Mouse (Mus musculus): ENCODE results near the gene Lsm3. TPM values are rescaled to one million over a fixed set of nuclear protein-coding genes. Genes with fewer than 3 reads are reported as not detected.

Lsm3 gene
- polyA plus RNA-seq, 1 experiment: 35.8 TPM

- DNase-seq (ENCODE audit: low read depth): no peak
Measured at GRCm38 (mm10) chr6:91510211-91510610, 5.5 kb upstream of the Lsm3 start.

- DNase-seq (ENCODE audit: low read depth): no peak
Measured at GRCm38 (mm10) chr6:91514135-91514534, 1.6 kb upstream of the Lsm3 start.

DNA sequence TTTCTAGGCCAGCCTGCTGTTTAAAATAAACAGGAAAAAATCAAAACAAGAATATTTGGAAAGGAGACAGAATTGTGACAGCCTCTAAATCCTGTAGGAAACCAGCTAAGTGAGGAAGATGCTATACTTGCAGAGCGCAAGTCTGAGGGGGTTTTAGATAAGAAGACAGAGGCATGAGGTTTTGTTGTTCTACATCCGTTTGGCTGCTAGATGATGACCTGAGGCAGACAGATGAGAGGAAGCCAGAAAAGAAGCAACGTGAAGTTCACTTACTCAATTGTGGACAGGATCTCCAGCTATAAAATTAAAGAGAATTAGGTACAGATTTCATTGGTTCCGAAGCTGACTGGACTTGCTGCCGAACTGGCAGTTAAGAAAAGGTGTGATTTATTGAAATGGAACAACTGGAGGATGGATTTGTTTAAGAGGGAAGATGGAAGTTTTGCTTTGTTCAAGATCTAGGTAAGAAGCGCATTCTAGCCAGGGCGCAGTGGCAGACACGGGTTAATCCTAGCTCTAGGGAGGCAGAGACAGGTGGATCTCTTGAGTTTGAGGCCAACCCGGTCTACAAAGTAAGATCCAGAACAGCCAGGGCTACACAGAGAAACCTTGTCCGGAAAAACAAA lies 878 bp upstream of the Lsm3 start:
- DNase-seq (ENCODE audit: low read depth): no peak

GRCm38 (mm10) chr6:91518454-91519020 lies 2.8 kb downstream of the Lsm3 start:
- no peak for DNase-seq (ENCODE audit: low read depth)

- no peak for DNase-seq (ENCODE audit: low read depth)
Measured at GRCm38 (mm10) chr6:91522816-91523215, 7.1 kb downstream of the Lsm3 start.

DNA sequence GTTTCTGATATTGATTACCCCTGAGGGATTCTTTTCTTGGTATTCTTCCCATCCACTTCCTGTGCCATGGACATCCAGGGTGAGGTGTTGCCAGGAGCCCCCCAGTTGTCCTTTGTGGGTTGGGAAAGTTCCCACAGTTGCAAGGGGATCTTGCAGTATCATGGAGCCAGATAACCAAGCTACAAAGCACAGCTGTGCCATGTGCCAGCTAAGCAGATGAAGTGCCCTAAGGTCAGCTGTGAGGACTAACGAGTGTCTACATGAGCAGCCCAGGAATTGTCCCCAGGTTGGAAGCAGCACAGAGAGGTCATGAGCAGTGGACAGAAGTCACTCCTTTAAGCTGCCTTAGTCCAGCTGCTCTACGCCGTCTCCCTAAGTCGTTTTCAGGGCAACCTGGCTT lies 9.8 kb downstream of the Lsm3 start:
- no peak for DNase-seq (ENCODE audit: low read depth)

DNA sequence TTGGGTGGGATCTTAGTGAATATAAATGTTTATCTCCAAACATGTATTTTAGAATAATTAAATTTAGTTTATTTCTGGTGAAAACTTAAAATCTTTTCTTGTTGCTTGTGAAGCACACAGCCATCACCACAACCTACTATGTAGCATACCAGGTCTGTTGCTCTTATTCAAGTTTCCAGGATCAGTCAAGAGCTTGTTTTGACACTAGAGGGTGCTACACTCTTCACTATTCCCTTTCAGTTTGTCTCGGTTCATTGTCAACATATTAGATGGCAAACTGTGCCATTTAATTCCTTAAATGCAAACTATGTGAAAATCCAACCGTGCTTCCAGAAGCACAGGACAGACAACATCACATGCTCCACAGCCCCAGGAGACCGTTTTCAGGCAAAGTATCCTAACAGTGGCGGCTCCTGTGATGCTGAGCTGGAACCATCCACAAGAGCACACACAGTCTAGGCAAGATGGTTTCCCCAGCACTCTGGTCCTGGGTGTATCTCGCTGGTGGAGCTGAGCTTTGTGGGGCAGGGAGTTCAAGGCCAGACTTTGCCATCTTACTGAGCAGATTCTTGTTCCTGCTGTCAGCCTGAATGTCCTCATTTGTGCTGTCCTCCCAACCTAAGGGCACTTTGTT lies 11.6 kb downstream of the Lsm3 start:
- no peak for DNase-seq (ENCODE audit: low read depth)

DNA sequence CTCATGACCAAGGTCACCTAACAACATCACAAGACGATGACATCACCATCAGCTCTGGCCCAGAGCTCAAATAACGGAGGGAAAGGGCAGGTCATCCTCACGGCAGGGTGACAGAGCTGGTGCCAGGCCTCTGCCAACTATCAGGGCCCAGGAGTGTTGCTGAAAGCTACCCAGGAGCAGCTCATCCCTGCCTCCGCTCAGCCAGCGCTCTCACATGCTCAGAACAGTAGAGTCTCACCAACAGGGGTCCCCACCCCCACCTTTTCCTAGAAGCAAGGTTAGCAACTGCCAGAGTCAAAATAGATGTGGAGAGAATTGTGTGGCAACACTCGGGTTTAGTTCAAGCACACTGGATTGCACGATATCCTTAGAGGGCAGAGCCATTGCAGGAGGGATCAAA lies 12.5 kb downstream of the Lsm3 start:
- no peak for DNase-seq (ENCODE audit: low read depth)

GRCm38 (mm10) chr6:91530673-91531072 lies 14.9 kb downstream of the Lsm3 start:
- no peak for DNase-seq (ENCODE audit: low read depth)

DNA sequence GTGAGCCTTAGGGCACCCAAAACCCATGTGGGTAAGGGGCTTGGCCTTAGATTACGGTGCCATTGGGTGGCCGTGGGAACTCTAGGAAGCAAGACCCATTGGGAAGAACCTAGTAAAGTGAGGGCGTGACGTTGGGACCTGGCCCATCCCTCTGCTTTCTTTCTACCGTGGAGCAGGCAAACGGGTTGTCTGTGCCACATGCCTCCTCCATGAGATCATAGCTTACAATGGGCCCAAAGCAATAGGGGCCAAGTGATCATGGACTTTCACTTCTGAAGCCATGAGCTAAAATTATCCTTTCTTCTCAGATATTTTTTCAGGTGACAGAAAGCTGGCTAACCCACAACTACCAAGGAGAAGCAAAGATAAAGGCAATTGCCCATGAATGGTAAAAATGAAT lies 15.5 kb downstream of the Lsm3 start:
- DNase-seq (ENCODE audit: low read depth): no peak

DNA sequence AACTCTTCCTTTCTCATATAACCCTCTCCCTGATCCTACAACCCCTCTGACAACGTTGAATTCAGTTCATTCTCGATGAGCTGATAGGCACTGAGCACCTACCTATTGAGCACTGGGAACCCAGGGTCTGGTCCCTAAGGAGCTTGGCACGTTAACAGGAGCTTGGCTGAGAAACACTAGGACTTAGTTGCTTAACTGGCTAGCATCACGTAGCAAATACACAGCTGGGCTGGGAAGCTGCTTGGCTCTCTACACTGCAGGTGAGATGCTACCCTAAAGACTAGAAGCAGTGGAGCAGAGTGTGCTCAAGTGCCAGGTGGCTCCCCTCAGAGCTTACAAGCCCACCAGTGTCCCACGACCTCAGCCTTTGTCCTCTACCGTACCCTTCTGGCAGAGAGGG lies 16.9 kb downstream of the Lsm3 start:
- no peak for DNase-seq (ENCODE audit: low read depth)

DNA sequence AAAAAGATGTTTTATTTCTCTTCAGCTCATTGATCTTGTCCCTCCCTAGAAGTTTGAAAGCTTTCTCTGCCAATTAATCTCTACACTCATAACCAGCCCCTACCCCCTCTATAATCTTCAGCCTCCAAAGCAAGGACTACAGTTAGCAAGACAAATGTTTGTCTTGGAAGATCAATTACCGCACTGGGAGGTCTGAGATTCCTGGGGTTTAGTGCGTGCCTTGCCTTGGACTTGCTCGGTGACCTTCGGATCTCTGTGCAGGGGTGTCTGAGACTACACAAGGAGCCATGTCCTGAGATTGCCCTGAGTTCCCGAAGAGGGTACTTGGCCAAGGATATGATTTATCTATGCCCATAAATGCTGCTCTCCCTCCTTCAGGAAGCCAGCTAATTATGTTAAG lies 17.6 kb downstream of the Lsm3 start:
- no peak for DNase-seq (ENCODE audit: low read depth)

GRCm38 (mm10) chr6:91533771-91534170 lies 18.0 kb downstream of the Lsm3 start:
- DNase-seq (ENCODE audit: low read depth): no peak

GRCm38 (mm10) chr6:91534268-91534667 lies 18.5 kb downstream of the Lsm3 start:
- DNase-seq (ENCODE audit: low read depth): no peak

DNA sequence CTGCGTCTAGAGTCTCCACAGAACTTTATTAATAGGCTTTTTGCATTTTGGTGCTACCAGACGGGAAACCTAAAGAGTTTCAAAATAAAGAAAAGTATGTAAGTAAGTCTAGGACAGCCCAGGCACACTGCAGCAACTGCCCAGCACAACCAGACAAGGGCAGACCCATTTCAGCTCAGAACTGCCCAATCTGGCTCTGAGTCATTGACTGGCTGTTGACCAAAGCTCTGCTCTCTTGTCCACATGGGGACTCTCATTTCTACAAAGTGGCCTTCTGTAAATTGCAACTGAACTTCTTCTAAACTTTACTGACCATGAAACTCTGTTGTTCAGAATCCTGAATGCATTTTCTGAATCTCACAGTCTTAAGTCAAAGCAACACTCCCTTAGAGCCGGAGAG lies 19.5 kb downstream of the Lsm3 start:
- DNase-seq (ENCODE audit: low read depth): no peak

- no peak for DNase-seq (ENCODE audit: low read depth)
Measured at GRCm38 (mm10) chr6:91536047-91536765, 20.5 kb downstream of the Lsm3 start.

DNA sequence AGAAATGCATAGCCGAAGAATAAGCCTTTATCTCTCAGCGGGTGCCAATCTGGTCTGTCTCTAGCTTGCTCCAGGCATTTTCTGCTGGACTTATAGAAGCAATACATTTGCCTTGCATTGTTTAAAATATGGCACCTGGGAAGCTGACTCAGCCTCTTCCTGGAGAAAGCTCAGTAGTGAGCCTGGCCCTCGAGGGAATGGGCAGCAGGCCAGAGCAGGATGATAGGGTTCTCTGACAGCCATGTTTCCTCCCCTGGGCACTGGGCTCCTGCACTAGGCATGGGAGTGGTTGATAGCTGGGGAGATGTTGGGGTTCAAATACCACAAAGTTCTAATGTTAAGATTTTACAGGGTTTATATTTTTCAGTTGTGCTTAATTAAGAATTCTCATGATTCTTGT lies 25.5 kb downstream of the Lsm3 start:
- no peak for DNase-seq (ENCODE audit: low read depth)

- no peak for DNase-seq (ENCODE audit: low read depth)
Measured at GRCm38 (mm10) chr6:91543056-91543455, 27.3 kb downstream of the Lsm3 start.

- no peak for DNase-seq (ENCODE audit: low read depth)
Measured at GRCm38 (mm10) chr6:91546241-91546884, 30.6 kb downstream of the Lsm3 start.

GRCm38 (mm10) chr6:91547313-91547712 lies 31.6 kb downstream of the Lsm3 start:
- DNase-seq (ENCODE audit: low read depth): no peak

DNA sequence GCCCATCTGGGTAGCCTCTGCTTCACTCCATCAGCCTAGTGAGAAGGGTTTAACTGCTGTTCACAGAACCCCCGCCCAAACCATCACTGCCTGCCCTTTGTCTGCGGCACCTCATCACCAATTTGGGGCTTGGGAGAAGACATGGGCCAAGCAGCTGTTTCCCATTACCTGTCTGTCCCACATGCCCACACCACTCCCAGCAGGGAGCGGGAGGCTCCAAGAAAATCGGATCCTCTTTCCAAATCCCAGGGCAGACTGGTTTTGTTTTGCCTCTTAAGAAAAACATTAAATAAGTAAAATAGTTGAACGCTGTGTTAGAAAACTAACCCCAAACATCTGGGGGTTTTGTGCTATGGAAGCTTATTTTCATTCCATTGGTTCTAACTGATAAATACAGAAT lies 33.9 kb downstream of the Lsm3 start:
- DNase-seq (ENCODE audit: low read depth): no peak

GRCm38 (mm10) chr6:91551671-91552070 lies 35.9 kb downstream of the Lsm3 start:
- no peak for DNase-seq (ENCODE audit: low read depth)

Measured in gonadal fat pad, adult 2 months (tissue).